Mouse (Mus musculus) CH12F3 (cell line): ENCODE data around the gene Ttc19.
"Not testable (repeated sequence)": the region's sequence is repeated elsewhere in the genome, so short reads cannot be mapped to it uniquely, and the experiment has no call there.

ENCODE experiments used
- in situ Hi-C: fragments of 300-500 bp; cut with MboI; formaldehyde crosslinking; loops from 2 replicates; pipeline ENCODE4 v1.14.3; 2020; ENCODE audit warnings: low sequenced_read_pairs

Ttc19 gene

DNA sequence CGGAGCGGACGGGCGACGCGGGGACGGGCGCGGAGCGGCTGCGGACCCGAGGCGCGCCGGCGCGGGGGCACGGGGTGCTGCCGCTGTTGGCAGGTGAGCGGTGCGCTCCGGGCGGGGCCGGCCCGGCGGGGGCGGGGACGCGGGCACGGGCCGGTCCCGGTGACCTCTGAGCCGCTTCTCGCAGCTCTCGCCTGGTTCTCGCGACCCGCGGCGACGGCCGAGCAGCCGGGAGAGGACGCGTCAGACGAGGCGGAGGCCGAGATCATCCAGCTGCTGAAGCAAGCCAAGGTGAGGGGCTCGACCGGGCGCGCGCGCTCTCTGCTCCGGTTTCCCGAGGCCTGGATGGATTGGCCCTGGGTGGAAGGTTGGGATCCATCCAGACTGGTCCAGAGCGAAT lies 326 bp downstream of the Ttc19 start:
- in situ Hi-C loops: loop anchor here (10.0 kb wide), 1 partner anchor 327 kb away; the partner anchor contains the start of gene Specc1

DNA sequence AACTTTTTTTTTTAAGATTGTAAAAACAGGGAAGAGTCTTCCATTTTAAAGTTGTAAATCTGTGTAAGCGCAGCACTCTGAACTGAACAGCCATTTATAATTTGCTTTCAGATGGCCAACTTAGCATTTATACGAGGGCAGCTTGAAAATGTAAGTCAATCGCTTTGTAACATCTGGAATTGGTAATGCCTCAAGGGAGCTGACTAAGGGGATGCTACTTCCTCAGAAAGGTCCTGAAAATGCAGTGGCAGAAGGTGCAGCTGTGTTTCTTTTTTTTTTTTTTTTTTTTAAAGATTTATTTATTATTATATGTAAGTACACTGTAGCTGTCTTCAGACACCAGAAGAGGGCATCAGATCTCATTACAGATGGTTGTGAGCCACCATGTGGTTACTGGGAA lies 2.7 kb downstream of the Ttc19 start:
- in situ Hi-C loops: loop anchor here (10.0 kb wide), 1 partner anchor 329 kb away; the partner anchor contains the start of gene Specc1

- in situ Hi-C loops: loop anchor here (10.0 kb wide), 1 partner anchor 330 kb away; the partner anchor contains the start of gene Specc1
Observed at GRCm38 (mm10) chr11:62285020-62285419, 3.7 kb downstream of the Ttc19 start.

GRCm38 (mm10) chr11:62287700-62288099 lies 6.4 kb downstream of the Ttc19 start:
- in situ Hi-C loops: loop anchor here (10.0 kb wide), 1 partner anchor 333 kb away; the partner anchor contains the start of gene Specc1

- in situ Hi-C loops: no loop called here
Observed at GRCm38 (mm10) chr11:62294121-62294520, 12.8 kb downstream of the Ttc19 start.

GRCm38 (mm10) chr11:62298883-62299282 lies 17.6 kb downstream of the Ttc19 start:
- in situ Hi-C loops: no loop called here

- in situ Hi-C loops: no loop called here
Observed at GRCm38 (mm10) chr11:62305866-62306265, 24.6 kb downstream of the Ttc19 start.

DNA sequence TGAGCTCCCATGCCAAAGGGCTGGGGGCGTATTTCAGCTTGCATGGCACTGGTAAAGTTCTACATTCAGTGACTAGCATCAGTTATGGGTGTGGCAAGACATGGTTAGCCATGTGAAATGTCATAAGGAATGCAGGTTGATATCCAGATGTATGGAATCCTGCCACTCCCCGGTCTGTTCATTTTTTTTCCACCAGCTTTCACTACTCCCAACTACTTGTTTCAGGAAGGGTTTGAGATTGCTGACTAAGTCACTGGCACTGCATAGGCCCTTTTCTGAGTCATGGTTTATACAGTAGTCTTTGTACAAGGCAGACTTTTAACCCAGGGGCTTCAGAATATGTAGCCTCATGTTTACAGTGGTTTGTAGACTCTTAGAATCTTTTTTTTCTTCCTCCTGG lies 28.0 kb downstream of the Ttc19 start:
- in situ Hi-C loops: no loop called here

- in situ Hi-C loops: no loop called here
Observed at GRCm38 (mm10) chr11:62314984-62315383, 33.7 kb downstream of the Ttc19 start.

DNA sequence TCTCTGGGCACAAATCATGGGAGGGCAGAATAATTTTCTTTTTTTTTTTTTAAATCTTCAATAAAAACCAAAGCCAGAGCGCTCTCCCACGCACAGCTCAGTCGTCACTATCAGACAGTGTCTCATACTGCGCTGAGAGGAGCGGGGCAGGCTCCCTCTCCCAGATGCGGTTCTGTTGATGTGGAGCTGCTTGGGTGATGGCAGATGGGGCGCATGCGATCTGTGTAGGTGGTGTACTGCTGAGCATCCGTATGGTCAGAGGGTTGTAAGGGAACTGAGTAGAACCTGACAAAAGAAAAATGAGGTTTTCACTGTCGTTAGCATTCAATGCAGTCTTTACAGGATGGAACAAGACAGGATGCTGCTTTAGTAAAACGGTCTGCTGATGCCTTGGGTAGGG lies 36.5 kb downstream of the Ttc19 start:
- in situ Hi-C loops: no loop called here

DNA sequence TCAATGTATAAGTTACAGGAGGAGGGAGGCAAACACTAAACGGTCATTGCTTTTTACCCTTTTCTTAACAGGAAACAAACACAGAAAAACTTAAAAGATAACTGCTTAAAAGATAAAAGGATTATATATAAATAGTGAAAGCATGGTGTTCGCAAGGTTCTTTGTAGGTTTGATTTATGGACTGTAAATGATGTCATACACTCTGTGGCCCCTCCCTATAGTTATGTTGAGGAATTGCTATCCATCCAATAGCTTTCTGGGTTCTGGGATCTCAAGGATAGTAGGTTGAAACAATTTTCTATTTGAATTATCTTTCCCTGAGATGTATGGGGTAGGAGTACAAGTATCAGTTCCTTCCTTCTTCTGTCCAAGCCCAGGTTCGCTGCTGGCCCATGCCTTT lies 38.8 kb downstream of the Ttc19 start:
- in situ Hi-C loops: no loop called here

GRCm38 (mm10) chr11:62323659-62324058 lies 42.4 kb downstream of the Ttc19 start:
- in situ Hi-C loops: no loop called here

DNA sequence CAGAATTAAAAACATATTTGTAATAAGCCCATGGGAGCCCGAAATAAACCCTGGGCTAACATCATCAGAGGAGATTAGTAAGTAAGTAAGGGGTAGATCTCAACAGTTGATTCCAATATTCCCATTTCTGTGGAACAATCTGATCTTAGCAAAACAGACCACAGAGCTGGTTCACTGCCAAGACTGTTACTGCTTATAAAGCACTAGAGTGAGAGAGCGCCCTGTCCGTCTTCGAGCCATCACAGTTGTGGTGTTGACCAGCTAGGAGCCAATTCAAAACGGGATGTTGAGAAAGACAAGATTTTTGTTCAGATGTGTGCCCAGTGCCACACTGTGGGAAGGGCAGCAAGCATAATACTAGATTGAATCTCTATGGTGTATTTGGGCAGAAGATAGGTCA lies 49.9 kb downstream of the Ttc19 start:
- in situ Hi-C loops: no loop called here

GRCm38 (mm10) chr11:62332228-62332627 lies 51.0 kb downstream of the Ttc19 start:
- in situ Hi-C loops: no loop called here

GRCm38 (mm10) chr11:62343002-62343401 lies 61.7 kb downstream of the Ttc19 start:
- in situ Hi-C loops: no loop called here

- in situ Hi-C loops: no loop called here
Observed at GRCm38 (mm10) chr11:62351948-62352347, 70.7 kb downstream of the Ttc19 start.

DNA sequence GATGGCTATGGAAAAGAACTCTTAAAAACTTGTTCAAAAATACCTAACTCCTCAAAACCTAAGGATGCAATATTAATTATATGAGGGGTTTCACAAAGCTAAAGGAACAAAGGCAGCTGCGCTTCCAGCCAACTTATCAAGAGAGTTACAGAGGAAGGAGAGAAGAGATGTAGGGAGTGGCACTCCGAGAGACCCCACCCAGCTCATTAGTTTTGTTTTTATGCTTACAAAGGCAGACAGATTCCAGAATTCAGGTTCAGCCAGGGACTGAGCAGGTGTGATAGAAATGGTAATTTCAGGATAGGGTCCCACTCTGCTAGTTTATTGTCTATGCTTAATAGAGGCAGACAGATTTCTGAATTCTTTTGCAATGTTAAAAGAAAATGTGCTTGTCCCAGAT lies 73.9 kb downstream of the Ttc19 start:
- in situ Hi-C loops: no loop called here

DNA sequence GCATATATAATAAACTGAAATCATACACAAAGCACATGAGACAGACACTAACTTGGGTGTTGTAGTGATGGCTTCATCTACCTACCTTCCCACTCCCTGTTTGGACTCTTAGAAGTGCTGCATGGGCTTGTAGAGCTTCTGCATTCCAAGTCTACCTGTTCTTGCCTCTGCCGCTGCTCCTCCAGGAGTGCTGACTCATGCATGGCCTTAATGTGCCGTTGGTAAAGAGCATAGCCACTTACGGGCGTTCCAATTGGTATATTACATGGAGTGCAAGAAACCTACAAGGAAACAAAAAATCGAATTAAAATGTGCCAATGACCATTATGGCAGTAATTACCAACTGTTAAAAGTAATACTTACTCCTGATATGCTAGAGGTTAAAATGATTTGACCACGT lies 85.6 kb downstream of the Ttc19 start:
- in situ Hi-C loops: no loop called here

DNA sequence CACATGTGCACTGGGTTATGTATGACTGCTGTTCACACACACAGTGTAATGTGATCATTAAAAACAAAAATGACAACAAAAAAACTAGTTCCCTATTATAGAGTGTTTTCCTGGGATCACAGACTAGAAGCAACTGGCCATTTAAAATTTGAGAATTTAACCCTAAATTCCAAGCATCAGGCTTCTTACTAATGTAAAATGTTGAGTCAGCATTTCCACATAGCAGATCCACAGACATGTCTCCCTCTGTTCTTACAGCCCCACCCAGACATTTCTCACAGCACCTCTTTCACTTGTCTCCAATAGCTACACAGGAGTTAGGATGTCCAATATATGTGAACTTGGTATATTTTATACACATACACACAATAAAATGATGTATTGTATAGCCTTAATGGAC lies 88.7 kb downstream of the Ttc19 start:
- in situ Hi-C loops: no loop called here

- in situ Hi-C loops: no loop called here
Observed at GRCm38 (mm10) chr11:62371776-62372175, 90.5 kb downstream of the Ttc19 start.

DNA sequence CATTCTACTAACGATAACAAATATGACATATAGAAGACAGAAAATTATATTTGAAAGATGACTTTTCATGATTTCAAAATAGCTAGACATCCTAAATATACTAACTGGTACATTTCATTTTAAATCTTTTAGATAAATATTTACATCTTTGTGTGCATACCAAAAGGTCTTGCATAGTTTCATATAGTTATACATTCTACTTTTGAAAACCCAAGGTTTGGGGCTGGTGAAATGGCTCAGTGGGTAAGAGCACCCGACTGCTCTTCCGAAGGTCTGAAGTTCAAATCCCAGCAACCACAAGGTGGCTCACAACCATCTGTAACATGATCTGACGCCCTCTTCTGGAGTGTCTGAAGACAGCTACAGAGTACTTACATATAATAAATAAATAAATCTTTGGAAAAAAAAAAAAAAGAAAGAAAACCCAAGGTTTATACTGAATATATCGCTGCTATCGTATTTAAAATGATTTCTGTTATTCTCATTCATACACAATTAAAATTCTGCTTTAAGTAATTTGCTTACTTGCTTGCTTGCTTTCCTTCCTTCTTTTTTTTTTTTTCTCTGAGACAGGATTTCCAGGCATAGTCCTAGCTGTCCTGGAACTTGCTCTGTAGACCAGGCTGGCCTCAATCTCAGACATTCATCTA lies 96.1 kb downstream of the Ttc19 start:
- in situ Hi-C loops: not testable (repeated sequence)
